Mouse (Mus musculus) CD4-positive, CD25-positive, alpha-beta regulatory T cell, adult 2 months (primary cell): ENCODE data around the gene Fibp.
A peak's percentile ranks its signal among the peaks of the same experiment; 100 is the strongest.

Experiments used
- DNase-seq: peaks from one replicate; pipeline ENCODE4 v3.0.0-alpha.2; 2012; ENCODE audit warnings: low read depth, low spot score

Fibp gene

DNA sequence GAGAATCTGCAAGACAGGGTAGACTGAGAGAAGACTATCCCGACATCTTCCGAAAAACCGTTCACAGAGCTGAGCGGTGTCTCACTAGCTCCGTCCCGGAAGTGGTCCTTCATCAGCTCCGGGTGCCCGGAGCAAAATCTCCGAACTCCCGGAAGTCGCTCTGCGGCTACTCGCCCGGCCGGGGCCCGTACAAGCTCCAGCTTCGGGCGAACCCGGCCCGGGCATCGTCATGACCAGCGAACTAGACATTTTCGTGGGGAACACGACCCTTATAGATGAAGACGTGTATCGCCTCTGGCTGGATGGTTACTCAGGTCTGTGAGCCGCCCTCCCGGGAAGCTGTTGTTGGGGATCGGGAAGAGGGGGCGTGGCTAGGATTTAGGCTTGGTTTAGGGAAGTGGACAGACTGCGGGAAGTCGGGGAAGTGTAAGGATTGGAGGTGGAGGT, at the start of gene Fibp:
Gene Fibp, plus strand, starts transcription at position 151 of the 447 bp plus-strand sequence.
- DNase-seq: peak; percentile 89

DNA sequence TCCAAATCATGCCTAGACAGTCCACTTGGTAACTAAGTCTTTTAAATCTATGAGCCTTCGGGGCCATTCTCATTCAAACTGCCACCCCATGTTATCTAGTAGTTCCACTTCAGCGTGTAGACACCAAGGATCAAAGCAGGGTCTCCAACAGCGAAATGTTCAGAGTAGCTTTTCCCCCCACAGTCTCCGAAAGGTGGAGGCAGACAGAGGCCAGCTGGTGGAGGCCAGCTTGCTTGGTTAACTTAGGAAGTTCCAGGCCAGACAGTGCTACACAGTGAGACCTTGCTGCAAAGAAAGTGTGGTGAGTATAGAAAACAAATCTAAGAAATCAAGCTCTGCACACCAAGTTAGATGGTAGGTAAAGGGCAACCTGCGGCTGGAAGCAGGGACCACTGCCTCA, 49.8 kb upstream of the Fibp start:
- no peak for DNase-seq

DNA sequence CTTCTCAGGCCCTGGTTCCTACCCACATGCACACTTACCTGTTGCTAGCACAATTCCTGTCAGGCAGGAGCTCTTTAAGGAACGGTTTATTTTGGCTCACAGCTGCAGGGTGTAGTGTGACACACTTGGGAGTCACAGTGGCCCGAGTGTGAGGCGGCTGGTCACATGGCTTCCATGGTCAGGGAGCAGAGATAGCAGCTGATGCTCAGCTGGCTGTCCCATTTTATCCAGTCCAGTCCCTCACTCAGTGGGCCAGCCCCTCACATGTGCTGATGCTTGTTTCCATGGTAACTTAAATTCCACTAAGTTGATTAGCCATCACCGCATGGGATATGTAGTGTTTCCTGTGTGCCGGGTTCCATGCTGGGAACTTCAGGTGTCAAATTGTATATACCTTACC, 48.5 kb upstream of the Fibp start:
- DNase-seq: no peak

DNA sequence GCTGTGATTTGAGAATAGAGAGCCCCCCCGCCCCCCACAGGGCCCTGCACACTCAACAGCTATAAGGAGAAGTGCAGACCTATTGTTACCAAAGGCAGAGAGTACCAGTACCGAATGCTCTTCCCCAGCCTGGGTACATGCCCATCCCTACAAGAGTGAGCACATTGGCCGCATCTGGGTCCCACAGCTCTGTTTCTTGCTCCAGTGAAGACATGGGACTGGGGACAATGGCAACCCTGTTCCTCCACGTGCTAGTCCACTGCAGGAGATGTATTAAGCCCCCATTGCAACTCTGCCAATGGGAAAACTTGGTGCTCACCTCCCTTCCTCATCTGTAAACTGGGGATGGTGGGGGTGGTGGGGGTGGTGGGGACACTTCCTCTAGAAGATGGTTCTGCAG, 46.6 kb upstream of the Fibp start:
- no peak for DNase-seq

DNA sequence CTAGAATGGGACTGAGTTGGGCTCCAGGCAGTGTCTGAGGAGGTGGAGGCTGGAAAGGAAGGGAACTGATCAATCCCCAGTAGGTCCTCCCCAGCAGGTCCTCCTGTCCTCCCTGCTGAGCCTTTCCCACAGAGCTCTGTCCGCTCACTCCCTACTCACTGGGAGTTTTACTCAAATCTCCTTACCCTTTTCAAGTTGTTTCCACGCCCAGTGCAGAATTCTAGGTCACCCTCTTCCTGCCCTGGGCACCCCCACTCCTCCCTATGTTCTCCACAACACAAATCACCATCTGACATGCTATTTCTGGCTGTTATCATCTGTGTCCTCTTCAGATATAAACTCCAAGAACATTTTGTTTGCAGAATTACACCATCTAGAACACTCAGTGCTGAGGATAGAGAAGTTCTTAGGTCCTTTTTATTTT, 45.9 kb upstream of the Fibp start:
- DNase-seq: no peak

DNA sequence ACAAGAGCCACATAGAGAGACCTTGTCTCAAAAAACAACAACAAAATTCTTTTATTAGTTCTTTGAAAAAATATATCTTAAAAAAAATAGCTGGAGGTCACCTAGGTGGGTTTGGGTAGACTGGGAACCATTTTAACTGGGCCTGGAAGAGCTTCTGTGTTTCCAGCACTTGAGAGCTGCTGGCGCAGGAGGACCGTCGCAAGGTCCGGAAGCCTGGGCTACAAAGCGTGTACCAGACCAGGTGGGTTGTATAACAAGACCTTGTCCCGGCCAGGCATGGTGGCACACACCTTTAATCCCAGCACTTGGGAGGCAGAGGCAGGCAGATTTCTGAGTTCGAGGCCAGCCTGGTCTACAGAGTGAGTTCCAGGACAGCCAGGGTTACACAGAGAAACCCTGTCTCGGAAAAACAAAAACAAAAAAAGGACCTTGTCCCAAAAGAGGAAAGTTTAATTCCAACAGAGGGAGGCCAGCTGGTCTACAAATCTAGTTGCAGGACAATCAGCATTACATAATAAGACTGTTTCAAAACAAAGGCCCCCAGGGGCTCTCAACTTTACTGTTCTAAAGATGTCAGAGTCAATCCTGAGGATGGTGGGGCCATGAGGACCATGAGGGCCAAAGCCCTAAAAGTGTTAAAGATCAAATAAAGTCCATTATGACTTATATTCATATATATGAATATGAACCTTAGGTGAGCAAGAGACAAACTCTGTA, 41.5 kb upstream of the Fibp start:
- DNase-seq: no peak

DNA sequence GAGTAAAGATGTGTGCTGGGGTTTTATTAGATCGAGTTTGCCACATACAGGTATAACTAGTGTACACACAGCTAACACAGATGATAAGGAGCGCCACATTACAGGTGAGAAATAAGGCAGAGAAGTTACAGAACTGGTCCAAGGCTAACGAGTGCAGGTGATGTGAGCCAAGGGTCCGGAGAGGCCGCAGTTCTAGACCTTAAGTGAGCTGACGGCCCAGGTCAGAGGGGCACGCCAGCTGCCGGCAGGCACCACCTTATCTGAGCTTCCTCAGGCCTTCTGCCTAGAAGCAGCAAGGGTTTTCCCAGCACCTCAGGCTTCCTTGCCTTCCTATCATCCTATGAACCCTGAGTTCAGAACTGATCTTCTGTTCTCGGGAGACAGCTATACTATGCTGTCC, 40.8 kb upstream of the Fibp start:
- DNase-seq: no peak

DNA sequence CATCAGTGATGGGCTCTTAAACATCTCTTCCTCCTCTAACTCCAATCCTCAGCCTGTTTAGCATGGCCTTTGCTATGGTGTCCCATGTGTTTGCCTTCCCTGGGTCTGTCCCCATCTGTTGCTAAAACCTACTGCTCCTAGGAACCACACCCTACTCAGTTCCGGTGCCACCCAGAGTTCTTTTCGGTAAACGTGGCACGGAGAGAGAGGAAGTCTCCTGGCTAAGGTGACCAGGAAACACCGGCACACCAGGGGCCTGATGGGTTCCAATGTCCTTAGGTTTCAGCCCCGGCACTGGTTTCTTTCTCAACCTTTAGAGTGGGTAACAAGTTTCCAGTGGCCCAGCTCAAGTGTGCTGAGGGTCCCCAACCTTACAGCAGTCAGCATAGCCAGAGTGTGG, 39.8 kb upstream of the Fibp start:
- DNase-seq: no peak

DNA sequence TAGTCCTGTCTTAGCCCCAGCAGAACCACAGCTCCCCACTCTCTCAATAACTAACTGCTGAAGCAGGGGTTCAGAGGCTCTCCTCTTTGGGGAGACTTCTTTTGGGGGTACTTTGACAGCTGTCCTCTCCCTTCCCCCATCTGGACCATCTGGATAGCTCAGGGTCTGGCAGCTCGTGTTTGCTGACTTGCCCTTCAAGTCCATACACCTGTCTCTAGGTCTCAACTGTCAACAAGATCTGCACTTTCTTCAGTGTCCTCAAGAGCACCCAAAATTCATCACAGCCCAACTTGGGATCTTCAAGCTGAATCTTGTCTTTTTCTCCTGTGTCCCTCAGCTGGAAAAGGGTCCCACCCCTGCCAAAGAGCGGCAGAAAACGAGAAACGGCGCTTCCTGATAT, 38.6 kb upstream of the Fibp start:
- DNase-seq: no peak

DNA sequence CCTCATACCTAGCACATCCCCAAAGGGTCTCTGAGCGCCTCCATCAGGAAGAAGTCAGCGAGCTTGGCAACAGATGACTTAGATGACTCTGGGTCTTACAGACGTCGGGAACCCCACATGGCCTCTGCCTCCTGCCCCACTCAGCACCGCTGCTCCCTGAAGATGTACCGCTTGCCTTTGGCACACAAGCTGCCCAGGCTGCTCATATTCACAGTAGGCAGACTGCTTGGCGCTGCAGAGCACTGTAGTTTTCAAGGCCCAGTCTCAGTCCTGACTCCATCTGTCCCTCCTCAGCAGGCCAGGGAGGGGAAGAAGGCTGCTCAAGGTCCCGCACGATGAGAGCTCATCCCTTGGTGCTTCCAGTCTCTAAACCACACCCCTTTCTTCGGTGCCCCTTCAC, 38.1 kb upstream of the Fibp start:
- no peak for DNase-seq

DNA sequence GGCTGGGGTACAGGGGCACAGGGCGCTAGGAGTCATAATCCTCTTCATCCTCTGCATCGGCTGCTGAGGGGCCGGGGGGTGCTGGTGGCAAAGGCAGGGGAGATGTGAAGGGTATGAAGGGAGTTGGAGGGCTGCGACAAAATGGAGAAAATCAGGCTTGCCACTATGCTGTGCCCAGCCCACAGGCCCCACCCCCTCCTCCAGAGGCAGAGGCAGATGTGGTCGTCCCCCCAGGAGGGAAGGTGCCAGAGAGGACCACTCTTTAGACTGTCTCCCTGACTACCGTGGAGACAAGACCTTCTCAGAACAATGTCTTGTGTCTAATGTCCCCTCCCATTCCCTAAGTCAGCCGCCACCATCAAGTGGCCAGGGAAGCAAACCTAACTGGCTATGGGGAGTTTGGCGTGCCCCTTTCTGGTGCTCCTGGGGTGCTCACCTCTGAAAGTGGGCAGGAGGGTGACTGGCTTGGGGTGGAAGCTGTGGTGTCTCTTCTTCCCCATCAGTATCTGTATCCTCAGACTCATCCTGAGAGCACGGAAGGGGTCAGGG, 37.4 kb upstream of the Fibp start:
- no peak for DNase-seq

DNA sequence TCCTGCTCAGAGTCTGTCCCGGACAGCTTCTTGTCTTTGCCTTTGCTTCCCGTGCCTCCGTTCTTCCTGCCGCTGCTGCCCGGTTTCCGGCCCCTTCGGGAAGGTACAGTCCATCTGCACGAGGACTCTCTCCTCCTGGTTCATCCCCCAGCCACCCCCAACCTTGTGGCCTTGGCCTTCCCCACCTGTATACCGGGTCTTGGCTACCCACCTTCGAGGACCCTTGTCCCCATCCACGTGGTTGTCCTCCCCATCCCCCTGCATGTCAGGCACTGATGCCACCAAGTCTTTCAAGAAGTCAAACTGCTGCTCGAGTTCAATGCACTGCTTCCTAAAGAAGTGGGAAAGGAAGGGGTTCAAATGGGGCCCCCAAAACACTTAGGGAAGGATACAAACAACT, 36.9 kb upstream of the Fibp start:
- no peak for DNase-seq

DNA sequence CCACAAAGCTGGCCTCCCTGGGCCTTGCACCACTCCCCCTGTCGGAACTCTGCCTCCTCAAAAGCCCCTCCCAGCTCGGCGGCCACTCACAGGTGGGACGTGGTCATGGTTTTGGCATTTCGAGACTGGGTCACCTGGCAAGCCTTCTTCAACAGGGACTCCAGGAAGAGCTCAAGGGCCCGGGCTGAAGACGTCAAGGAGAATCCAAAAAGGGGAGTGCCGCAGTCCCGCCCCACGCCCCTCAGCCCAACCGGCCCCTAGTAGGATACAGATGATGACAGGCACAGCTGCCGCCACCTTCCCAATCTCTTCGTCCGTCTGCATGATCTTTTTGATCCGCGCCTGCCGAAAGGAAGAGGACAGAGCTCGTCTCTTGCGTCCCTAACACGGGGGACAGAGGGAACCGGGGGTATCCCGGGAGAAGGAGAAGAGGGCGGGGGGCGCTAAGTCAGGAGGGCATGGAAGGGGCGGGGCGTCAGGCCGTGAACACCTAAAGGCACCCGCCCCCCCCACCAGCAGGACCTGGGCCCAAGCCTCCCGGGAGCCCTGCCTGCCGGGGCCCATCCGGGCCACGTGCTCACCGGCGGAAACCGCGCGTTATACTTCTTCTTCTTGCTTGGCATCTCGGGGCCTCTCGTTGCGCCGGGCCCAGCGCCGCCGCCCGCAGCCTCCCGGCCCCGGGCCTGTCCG, 36.2 kb upstream of the Fibp start:
- peak; percentile 80 for DNase-seq

DNA sequence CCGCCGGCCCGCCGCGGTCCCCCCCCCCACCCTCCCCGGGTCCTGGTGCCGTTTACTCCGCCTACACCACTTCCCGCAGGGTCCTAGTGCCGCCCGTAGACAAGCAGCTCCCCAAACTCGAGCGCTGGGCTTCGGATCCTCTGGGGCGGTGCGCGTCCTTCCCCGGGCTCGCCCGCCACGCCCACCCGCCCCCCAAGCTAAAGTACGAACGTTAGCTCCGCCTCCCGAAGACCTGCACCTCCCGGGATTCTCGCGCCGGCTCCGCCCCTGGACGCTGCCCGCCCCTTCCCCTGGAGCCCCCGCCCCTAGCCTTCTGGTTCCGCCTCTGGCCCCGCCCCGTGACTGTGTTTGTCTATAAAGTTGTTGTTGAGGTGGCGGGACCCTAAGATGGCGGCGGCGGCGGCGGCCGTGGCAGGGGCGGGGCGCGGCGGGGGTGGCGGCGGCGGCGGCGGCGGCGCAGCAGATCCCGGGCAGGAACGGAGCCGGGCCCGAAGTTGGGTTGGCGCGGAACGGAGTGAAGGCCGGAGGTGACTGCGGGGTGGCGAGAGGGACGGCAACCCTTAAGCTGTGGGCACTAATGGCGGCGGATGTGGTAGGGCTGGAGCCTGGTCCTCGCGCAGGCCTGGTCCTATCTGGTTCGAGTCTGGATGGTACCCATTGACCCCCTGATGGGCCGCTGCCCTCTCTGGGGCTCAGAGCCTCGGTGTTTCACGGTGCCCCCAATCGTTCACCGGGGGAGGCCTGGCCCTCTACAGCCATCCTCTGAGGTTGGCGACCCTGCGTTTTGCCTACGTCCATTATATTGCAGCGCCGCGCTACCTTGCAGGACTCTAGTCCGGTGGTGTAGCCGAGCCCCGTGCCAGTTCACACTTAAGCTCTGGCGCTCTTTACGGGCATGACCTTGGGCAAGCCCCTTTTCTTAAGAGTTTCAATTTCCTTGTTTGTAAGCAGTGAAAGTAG, 35.4 kb upstream of the Fibp start, which contains the start of the genes Drap1 and AI837181:
Gene Drap1, minus strand, starts transcription at position 198 of the 960 bp plus-strand sequence.
Gene AI837181, plus strand, starts transcription at position 363 of the 960 bp plus-strand sequence.
- peak; percentile 97 for DNase-seq

DNA sequence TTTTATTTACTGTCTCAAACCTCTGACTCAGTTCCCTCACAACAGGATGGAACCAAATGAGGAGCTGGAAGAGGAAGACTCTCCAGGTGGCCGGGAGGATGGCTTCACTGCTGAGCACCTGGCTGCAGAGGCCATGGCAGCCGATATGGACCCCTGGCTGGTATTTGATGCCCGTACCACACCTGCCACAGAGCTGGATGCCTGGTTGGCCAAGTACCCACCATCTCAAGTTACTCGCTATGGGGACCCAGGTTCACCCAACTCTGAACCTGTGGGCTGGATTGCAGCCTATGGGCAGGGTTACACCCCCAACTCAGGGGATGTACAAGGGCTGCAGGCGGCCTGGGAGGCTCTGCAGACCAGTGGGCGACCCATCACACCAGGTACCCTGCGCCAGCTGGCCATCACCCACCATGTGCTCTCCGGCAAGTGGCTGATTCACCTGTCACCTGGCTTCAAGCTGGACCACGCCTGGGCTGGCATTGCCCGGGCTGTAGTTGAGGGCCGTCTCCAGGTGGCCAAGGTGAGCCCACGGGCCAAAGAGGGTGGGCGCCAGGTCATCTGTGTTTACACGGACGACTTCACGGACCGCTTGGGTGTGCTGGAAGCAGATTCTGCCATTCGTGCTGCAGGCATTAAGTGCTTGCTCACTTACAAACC, 34.4 kb upstream of the Fibp start:
- DNase-seq: no peak

DNA sequence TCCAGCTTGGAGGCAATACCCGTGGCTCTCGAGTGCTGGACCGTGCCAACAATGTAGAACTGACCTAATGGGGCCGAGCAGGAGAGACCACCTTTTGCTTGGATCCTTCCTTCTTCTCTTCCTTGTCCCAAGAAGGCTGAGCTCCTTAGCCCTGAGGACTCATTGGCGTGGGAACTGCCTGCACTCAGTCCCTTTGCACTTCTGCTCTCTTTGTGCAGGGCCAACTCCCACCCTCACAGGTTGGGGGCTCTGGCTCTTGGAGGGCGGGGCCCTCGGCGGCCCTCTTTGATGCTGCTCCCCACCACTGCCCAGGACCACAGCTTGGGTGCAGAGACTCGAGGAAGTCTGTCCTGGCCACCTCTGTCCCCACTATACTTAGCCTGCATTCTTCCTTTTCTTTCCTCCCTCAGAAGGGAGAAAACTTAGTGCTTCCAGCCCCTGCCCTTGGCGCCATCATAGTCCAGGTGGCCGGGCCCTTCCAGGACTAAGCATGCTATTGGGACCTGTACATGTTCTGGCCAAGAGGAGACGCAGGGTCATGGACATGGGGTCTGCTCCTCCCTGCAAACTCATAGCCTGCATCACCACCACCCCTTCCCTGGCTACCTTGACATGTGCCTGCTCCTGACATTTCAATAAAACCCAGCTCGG, 33.6 kb upstream of the Fibp start:
- DNase-seq: no peak

DNA sequence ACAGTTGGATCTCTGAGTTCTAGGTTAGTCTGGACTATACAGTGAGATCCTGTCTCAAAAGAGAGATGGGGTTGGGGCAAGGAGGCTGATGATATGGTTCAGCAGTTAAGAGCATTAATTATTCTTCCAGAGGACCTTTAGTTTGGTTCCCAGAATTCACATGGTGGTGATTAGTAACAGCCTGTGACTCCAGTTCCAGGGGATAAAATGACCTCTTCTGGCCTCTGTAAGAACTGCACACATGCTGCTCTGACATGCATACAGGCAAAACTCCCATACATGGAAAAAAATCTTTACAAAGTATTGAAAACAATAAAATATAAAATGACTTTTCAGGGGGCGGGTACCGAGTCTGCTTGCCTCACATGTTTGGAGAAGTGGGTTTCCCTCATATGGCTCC, 32.3 kb upstream of the Fibp start:
- peak; percentile 72 for DNase-seq

DNA sequence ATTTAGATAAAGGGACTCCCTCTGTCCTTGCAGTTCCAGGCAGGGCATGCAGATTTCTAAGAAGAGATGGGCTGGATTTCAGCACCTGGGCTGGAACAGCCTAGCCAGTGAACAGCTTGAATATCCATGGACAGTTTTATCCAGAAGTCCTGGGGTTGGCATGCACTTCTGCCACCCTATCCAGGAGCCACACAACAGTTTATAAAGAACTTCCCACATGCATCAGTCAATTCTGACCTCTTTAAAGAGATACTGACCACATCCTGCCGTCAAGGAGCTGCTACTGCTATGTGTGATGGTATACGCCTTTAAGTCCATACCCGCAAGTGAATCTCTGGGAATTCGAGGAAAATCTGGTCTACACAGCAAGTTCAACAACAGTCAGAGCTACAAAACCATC, 31.2 kb upstream of the Fibp start:
- DNase-seq: no peak

DNA sequence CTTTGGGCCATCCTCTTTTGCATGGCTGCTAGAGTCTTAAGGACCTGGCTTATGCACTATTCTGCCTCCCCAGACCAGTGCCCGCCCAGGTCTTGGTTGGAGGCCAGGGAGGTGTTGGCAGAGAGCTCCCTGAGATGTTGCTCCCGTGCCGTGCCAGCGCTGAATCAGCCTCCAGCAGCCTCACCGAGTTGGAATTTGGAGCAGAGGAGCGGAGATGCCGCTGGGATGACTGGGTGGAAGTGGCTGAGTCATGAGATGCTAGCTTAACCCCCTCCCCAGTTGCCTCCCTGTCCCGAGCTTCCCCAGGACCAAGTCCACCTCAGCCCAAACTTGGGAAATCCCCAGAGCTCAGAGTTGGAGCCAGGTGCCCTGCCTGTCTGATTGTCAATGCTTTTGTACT, 30.6 kb upstream of the Fibp start:
- no peak for DNase-seq

DNA sequence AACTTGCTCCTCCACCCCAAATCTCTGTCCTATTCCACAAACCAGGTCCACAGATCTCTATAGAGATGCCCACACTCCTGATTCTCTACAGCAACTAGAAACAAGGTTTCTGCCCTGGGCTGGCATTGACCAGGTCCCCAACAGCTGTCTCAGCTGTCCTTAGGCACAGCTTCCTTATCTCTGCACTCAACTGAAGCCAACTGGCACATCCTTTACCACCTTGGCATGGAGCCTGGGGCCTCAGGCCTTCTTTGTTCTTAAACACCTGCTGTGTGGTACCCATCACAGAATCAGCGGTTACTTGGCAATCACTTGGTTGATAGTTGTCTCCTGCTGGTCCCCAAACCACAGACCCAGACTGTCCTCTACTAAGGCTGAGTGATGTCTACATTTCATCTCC, 30.0 kb upstream of the Fibp start:
- no peak for DNase-seq
